Mouse (Mus musculus): ENCODE data around the gene Lbh.

The Lbh gene

GRCm38 (mm10) chr17:72967371-72968175 lies 49.5 kb downstream of the Lbh start:
- CTCF ChIA-PET, result interaction anchor here (0.6 to 1.2 kb wide), 7 partner anchors 8 to 144 kb away, joined by 3 to 5 read pairs (median 3); no protein-coding TSS in a partner anchor

DNA sequence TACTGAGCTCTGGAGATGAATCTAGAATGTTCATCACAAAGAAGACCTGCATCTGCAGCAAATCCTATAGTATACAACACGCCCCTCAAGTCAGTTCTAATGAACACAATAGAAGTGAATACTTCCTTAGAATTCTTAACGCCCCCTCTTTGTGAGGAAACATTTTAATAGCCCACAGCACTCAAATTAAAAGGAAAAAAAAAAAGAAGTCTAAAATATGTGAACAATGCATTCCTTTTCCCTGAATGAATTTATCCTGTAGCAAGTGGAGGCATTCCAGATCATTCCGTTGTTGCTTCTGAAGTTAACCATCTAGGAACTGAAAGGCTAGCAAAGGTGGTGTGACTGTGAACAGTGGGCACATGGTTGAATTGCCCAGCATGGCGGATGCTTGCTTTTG lies 50.6 kb downstream of the Lbh start:
- CTCF ChIA-PET, result no interaction called here

DNA sequence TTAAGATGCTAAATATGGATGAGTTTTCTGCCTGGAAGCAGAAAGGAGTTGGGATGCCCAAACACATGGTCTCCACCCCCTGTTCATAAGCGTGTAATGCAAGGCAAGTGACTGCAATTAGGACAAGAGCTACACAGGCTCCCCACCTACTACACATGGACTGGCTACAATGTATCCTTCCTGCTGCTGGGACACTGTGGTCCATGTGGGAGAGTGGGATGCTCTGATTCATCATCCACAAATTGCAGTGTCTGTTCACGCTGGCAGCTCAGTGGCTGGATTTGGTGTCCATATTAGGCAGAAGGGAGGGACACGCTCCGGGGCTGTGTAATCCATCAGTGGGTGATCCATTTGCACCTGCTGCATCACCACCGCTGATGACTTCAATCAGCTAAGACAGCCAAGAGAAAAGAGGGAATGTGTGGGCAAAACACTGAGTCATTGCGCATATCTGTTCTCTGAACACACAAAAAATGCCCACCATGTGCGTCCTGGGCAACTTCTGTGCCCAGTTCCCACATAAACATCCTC lies 52.6 kb downstream of the Lbh start:
- CTCF ChIA-PET, result no interaction called here

- CTCF ChIA-PET, result interaction anchor here (0.6 to 1.2 kb wide), 2 partner anchors 26 to 238 kb away, joined by 3 to 5 read pairs; no protein-coding TSS in a partner anchor
These were observed 54.9 kb downstream of the Lbh start for GRCm38 (mm10) chr17:72973041-72973440.

GRCm38 (mm10) chr17:72976258-72977231 lies 58.4 kb downstream of the Lbh start:
- CTCF ChIA-PET, result no interaction called here

DNA sequence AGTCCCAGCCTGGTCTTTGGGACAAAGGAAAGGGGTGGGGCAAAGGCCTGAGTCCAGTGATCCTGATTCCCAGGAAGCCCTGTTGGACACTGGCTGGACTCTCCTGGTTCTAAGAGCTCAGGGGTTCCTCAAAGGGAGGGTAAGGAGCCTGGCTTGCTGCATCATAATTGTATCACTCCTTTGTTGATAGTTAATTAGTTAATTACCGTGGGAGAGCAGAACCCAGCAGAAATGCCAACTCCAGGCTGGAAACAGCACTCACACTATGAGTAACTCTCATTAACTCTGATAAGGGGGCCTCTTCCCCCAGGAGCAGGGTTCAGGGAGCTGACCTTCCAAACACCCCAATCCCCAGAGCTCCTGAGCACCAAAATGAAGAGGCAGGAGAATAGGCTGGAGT lies 59.5 kb downstream of the Lbh start:
- CTCF ChIA-PET, result interaction anchor here (0.6 to 1.3 kb wide), 3 partner anchors 32 to 59 kb away, joined by 3 to 7 read pairs (median 3); no protein-coding TSS in a partner anchor

DNA sequence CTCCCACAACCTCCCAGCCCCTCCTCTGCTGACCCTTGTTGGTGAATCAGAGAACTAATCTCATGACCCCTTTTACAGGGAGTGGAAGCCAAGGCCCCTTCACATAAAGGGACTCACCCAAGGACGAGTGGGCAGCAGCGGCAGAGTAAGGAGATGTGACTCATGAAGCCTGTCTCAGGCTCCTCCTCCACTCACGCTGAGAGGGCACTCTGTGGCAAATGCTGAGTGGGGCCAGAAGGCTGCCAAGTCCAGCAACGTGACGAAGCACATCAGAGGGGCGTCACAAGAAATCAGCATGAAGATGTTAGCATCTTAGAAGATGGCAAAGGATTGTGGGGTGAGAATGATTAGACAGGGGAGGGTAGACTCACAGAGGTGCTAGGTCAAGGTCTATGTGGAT lies 64.1 kb downstream of the Lbh start:
- CTCF ChIA-PET, result no interaction called here

DNA sequence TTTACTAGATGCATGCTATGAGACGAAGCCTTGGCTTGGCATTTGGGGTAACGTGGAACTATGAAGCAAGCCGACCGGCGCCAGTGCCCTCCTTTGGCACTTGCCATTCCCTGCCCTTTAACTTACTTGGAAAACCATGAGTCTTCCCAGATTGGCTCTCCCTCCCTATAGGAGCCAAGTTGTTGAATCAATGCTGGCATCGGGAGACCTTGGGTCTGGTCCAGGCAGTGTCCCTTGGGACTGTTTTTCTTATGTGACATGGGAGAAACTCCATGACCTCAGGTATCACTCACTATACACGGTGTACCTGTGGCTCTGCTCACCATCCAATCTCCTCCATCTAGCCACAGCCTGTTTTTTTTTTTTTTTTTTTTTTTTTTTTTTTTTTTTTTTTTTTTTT lies 65.4 kb downstream of the Lbh start:
- CTCF ChIA-PET, result no interaction called here

DNA sequence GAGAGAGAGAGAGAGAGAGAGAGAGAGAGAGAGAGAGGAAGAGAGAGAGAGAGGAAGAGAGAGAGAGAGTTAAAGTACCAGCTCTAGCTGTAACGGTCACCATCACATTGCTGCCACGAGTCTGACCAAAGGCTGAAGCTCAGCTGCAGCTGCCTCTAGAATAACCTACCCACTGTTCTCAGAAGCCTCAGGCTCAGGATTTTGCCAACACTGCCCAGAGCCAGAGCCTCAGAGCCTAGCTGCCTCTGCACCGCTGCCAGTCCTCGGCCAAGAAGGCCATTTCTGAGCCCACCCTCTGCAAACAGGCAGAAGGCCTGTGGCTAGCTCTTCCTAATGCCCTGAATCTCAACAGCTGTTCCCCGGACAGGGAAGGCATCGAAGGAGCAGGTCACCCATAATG lies 70.9 kb downstream of the Lbh start:
- CTCF ChIA-PET, result interaction anchor here (0.6 kb wide), 1 partner anchor 105 kb away, joined by 4 read pairs; no protein-coding TSS in a partner anchor
